Mouse (Mus musculus): Measurements from ENCODE around the gene Vav2.

The Vav2 gene

DNA sequence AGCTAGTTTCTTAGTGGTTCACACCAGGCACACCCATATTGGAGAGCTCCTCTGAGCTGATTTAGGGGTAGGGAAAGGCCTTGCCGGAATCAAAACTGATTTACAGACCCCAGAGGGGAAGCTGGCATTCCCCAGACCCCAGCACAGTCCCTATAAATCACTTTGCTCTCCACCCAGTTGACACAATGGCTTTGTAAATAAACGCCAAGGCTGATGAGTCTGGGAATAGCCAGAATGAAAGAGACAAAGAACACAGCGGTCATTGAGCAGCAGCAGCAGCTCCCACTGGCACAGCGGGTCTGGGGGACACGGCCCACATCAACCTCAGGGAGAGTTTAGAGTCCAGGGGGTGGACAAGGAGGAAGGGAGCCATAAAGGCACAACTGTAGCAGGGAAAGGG lies 65.0 kb downstream of the Vav2 start:
- DNase-seq, result no peak

DNA sequence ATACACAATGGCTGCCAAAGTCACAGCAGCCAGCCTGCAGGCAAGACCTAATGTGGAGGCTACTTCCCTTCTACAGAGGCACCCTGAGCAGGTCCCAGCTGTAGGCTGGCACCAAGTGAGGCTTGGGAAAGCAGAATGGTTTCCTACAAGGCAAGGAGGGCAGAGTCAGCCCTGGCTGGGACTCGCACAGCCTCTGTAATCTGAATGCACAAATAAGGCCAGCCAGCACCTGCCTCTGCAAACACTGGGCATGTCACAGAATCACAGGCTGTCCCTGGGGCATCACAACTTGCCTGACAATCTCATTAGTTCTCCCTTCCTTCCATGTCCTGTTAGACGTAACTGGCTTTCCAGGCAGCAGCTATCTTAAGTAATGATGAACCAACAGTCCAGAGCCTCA lies 68.4 kb downstream of the Vav2 start:
- DNase-seq, result no peak

DNA sequence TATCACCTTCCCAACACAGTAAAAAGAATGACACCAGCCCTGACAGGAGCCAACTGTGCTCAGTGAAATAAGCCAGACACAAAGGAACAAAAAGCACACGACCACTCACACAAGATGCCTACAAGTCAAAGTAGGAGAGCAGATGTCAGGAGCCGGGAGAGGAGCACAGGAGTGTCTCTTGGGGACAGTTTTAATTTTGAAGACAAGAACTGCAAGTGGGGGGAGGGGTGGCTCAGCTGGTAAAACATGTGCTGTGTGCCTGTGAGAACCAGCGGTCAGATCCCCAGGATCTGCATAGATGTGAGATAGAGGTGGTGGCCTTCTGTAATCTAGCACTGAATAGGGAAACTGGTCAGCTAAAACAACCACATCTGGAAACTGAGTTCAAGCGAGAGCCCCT lies 71.1 kb downstream of the Vav2 start:
- no peak for DNase-seq

DNA sequence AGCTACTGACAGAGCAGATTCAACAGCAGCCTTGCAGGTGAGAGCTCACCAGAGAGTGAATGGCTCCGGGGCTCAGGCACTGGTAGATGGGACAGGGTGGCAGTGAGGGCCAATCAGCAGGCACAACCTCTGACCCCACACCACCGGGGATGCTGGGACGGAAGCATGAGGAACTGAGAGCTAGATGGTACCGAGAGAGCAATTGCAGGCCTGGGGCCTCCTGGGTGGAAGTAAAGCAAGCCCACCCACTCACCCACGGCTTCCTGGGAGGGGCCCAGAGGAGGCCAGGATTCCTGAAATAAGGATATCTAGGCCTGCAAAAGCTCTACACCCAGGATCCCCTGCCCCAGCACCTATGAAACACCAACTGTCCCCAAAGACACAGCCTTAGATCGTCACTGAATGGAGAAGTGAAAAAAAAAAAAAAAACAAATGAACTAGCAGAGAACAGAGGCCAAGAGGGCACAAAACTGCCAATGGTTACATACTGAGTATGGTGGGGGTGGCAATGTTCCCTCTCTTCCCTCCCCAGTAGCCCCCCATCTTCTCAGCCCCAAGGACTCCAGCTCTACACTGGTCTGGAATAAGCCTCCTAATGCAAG lies 72.1 kb downstream of the Vav2 start:
- DNase-seq, result no peak

DNA sequence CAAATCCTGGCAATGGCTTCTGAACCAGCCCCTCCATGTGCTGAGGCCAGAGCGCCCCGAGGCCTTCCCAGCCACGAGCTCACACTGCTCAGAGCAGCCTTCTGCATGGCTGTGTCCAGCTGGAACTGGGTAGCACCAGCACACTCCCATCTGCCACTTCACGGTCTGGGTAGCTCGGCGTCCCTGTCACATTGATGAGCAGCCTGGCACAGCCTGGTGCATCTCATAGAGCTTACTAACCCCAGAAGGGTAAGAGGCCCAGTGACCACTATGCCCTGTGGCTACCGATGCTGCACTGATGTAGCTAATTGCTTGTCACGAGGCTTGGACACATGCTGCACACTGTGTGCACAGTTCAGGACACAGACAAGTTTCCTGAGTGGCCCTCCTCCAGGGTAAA lies 74.1 kb downstream of the Vav2 start:
- DNase-seq, result no peak

DNA sequence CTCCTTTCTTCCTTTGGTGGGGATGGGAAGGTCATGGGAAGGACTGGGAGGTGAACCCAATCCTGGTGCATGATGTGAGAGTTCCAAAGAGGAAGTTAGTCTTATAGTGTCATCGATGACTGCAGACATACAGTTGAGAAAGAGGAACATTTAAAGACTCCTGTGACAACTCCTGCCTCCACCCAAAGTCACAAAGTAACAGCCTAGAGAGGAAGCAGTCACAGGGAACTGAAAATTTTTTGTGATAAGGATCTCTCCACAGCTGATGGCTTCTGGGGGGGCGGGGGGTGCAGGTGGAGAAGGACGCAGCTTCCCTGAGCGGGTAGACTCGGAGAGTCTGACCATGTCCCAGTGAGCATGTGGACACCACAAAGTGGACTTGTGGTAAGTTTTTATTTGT lies 76.5 kb downstream of the Vav2 start:
- no peak for DNase-seq

DNA sequence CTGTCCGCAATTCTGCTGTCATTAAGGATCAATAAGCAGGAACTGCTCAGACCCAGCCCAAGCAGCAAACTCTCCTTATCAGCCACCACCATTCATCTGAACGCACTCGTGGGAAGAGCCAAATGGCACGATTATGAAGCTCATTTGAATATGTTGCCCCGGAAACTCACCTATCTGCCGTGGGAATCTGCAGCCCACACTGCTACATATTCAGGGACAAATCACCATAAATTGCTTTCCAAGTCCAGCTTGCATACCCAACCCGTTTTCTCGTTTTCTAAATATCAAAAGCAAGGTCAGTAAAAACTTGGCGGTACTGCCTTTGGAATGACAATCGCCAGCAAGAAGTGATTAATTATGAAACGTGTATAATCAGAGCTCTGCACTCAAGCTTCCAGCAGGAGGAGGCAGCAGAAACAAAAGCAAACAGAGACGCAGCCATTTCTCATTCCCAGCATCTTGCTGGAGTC lies 82.8 kb downstream of the Vav2 start:
- DNase-seq, result no peak

DNA sequence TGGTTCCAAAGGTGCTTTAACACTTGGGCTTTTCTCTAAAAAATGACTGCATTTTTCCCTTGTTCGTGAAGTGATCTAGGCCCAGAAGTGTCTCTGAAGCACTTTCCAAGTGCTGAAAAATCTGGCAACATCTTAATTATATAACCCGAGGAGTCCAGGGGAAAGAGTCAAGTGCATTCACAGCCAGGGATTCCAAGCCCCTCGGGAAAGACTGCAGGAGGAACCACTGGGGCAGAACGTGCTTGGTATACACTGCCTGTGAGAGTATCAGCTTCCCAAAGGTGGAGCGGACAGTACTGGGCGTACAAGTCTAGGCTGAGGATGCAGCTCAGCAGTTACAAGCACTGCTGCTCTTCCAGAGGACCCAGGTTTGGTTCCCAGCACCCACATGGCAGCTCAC lies 86.2 kb downstream of the Vav2 start:
- DNase-seq, result no peak

DNA sequence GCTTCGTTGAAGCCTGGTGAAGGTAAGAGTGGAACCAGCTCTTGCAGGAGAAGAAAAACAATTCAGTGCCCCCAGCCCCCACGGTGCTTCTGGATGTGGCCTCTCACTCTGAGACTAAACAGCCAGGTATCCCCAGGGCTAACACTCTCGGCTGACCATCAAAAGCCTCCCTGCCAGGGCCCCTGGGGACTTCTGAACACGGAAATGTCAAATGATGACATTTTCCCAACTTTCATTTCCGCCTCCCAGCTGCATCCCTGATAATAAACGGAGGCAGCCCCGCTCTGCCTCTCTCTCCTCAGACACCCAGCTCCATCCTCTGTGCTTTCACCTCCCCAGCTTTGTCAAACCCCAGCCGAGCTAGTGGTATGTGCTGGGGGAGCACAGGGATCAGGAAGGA lies 87.8 kb downstream of the Vav2 start:
- DNase-seq, result no peak

DNA sequence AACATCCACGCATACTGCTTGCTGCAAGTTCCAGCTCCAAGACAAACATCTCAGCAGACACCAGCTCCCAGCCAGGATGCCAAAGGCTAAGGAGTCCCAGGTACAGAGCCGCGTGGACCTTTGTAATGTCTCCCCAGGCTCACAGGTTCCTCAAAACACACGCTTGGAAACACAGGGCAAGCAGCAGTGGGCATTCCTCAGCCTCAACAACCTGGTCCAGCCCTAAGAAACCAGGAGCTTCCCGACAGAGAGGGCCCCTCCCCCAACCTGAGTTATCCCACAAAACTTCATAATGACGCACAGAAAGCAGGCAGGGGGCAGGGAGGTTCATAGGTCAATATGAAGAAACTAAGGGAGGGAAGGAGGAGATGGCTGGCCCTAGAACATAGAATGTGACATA lies 89.6 kb downstream of the Vav2 start:
- DNase-seq, result no peak

DNA sequence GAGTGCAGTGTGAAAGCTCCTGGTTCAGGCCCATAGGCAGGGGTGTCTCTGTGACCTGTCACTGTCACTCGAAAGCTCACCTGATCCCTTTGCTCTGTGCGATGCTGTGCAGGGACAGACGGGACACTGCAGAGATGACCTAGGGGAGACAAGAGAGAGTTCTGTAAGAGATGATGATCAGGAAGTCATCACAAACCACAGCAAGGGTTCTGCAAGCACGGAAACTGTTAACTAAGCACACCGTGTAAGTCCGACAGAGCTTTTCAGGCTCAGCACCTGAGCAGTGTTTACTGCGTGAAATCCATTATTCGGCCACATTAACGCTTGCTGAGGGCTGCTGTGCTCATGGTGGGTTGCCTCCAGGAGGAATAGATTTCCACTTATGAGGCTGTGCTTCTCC lies 90.2 kb downstream of the Vav2 start:
- no peak for DNase-seq

DNA sequence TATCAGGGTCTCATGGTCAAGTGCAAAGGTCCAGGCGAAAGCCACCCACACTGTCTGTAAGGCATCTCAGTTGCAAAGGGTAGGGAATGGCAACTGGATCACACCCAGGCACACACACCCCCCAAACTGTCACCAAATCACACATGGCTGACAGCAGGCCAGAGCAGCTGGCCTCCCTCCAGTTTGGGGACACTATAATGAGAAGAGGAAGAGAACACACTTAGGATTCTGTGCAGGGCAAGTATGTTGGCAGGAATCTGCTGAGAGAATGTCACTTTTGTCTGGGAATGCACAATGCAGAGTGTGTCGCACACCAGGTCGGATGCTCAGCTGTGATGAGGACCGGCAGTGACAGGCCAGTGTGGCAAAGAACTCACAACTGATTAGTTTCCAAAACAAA lies 92.0 kb downstream of the Vav2 start:
- DNase-seq, result no peak

DNA sequence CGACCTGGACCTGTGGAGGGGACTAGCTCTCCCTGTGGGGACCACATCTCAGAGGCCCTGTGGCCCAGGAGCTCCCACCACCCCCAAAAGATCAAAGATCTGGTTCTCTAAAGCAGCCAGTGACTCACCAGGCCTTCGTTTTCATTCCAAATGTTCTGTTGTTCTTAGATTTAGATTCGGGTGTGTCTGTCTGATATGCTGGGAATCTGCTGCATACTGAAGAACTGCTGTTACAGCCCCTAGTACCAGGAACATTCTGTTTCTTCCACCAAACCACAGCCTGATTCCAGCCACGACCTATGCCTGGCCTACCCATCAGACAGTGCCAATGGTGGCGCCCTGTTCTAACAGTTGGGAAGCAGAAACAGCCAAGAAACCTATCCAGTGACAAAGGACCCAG lies 95.3 kb downstream of the Vav2 start:
- DNase-seq, result no peak

DNA sequence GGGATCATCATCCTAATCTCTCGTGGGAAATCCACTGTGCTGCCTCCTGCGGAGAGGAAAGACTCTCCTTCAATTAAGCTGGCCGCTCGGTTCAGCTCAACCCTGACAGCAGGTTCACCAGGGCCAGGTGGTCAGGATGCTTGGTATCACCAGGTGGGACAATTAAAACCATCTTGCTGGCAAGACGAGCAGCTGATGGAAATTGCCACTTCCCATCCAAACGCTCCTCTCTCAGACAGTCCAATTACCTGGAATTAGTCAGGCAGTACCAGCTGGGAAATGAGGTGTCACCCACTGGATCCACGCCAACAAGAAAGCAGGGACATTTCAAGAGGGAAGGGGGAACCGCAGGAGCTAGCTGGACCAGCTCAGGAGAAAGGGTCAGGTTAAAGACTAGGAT lies 96.4 kb downstream of the Vav2 start:
- peak; percentile 66 for DNase-seq

DNA sequence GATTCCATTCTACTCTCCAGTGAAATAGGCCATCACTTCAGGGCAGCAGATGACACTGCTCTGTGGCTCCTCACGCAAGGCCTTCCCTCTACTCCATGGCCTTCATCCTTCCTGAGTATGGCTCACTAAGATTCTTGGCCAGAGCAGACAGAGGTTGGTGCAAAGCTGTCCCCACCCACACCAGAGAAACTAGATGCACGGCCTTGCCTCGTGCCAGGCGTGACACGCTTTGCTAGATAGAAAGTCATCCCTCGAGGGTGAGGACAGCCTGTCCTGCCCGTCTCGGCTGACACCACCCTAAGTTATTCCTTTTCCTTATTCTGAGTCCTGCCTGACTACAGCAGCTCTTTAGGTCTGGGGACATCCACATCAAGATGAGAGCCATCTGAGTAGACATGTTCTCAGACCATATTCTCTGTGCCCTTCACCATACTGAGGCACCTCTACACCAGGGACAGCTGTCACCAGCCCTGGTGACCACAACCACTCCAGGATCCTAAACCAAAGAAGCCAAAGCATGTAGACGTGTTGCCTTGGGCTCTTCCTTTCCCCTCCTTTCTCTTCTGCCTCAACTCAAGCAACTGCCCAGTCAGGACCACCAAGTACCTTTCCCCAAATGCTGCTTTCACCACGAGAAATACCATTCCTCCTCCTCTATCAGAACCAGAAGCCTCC lies 97.3 kb downstream of the Vav2 start:
- no peak for DNase-seq

DNA sequence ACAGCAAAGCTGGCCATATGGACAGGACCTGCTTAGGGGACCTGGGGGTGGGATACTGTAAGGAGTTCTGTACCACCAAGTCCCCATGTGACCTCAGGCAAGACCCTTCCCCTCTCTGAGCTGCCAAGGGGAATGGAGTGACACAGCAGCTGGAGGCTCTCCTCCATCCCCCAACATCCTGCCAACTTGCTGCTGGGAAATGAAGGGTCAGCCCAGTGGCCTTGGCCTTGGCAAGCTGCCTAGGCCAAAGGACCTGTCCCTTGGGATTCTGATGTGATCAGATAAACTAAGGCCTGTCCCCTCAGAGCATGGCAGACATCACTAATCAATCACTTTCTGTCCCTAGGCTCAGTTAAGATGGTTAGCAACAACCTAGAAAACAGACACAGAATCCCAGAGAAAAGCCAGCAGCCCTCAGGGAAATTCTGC lies 98.2 kb downstream of the Vav2 start:
- DNase-seq, result no peak

DNA sequence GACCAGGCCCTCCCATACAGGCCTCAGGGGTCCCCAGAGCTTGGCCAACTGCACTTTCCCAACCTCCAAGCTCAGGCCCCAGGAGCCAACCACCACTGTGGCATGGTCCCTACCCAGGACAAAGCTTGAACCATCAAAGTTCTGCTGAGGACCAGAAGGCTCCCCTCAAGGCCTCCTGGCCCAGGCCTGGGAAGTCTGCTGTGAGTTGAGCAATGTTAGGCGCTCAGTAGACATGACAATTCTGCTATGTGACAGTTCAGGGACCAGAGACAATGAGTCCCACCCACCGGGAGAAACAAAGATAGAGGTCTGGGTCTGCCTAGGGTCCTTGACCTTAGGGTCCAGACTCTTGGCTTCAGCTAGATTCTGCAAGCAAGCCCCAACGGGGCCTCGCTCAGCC lies 98.9 kb downstream of the Vav2 start:
- no peak for DNase-seq

DNA sequence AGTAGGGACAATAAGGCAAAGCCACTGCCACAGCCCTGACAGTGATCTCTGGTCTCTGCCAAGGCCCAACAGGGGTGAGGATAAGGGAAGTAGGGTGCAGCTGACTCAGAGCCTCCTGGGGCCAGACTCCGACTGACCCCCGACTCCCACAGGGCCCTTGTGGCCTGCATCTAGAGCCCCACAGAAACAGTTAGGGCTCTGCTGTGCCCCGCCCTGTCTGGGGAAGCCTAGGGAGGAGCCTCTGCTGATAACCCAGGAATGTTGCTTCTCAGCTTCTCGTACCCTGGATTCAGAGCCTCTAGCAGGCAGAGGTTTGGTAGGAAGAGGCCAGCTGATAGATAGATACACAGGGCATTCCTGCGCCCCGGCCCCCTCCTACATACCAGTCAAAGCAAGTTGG lies 99.8 kb downstream of the Vav2 start:
- no peak for DNase-seq

DNA sequence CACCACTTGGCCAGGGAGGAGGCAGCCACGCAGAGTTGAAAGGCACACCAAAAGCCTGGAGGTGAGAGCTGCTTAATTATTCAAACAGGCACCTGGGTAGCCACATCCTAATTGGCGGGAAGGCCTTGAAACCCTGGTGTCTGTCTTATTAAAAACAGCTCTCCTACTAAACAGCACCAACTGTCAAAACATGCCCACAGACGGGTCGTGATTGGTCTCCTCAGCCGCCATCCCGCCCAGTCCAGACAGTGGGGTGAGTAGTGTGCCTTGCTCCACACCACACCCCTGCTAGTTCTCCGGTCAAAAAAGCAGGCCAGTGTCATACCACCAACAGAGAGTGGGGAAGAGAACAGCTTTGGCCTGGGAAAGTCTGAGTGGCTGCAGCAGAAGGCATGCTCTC lies 100.5 kb downstream of the Vav2 start:
- no peak for DNase-seq

DNA sequence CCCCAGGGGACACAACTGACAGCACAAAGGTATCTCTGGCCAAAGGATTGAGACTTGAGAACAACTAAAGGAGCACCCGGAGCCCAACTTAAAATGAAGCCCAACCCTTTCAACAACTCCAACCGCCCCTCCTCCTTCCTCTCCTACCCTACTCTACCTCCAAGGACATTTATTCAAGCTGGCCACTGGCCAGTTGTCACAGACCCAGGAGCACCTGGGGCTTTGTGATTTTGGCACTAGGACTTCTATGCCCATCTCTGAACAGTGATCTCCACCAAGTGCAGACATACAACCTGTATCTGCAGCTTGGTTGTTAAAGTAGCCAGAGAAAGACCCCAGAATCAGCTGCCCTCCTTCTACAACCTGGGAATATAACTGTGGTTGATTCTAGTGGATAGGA lies 102.1 kb downstream of the Vav2 start:
- DNase-seq, result no peak

DNA sequence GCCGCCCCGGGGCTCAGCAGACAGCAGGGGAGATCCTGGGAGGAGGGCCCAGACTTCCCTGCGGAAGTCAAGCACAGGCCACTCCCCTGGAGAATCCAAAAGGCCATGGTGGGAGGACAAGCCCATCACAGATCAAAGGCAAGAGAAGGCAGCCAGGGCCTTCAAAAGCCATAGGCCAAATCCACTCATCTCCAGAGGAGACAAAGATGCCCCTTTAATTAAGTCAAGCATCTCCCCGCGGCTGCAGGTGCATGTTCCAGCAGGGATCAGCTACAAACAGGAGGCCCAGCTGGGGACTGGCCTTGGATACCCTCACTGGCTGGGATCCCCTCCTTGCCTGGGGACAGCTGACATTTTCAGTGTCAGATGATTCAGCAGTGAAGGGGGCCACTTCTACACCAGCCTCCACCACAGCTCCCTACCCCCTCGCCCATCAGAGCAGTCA lies 105.4 kb downstream of the Vav2 start:
- DNase-seq, result no peak

DNA sequence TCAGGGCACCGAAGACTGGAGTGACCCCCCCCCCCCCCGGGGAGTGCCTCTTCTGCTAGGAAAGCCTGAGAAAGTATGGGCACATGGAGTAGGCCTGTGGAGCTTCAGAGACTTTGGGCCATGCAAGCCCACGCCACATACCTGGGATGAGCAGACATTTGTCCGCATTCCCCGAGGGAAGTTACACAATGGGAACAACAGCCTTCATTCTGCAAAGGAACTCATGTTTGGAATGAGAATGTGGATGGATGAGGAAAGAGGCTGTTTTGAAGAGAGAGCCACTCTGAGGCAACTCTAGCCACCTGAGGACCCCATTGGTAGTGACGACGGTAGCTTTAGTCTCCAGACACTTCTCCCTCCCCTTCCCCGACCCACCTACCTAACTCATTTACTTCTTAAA lies 106.0 kb downstream of the Vav2 start:
- no peak for DNase-seq

DNA sequence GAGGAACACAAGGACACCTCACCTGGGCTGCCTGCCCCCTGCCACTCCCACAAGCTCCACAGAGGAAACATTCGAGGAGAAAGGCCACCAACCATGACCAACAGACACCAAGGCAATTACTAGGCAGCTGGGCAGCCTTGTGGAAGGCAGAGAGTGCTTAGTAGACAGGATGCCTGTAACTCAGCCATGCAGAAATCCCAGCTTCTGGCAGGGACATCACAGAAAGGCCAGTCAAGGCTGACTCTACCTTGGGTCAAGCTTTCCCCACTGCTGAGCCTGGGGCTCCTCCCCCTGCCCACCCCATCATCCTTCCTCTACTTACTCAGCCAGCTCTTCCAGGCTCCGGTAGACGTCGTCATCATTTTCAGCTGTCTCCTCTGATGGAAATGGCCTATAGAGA lies 108.2 kb downstream of the Vav2 start:
- DNase-seq, result no peak

DNA sequence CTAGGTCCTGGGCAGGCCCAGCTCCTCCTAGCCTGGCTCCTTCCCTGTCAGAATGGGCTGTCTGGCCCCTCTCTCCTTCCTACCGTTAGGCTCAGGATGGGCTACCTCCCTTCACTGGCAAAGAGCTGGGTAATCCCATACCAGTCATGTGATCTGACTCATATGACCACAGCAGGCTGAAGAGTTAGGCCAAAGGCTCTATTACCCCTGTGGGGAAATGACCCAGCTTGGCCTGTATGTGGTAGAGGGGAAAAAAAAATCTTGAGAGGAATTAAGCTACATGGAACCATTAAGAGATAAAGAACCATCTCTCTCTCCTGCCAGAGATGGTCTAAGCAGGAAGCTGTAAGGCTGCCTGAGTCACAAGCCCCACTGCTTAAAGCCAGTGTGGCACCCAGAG lies 108.6 kb downstream of the Vav2 start:
- no peak for DNase-seq

DNA sequence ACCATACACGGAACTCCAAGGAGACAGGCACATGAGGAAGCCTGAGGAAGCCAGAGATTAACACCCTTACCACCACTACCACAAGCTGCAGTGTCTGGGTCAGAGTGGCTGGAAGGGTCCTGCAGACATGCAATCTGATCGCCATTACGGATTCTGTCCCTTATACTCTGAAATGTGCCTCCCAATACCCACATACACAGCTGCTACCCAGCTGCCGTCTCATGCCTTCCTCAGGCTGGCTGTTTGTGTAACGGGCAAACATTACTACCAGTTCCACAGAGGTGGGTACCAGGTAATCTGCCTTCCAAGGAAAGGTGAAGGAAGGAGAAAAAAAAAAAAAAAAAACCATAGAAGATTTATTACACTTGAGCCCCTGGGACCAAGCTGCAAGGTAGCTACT lies 110.7 kb downstream of the Vav2 start:
- DNase-seq, result no peak
